Mouse (Mus musculus) C2C12 (cell line): ENCODE results near the gene Ndufaf2.

Source experiments
- CEBPB ChIP-seq: IDR thresholded peaks from one replicate; pipeline ENCODE4 v1.6.1; 2011; ENCODE audit warnings: low read depth, mild to moderate bottlenecking, control low read depth, moderate library complexity
- CTCF ChIP-seq: IDR thresholded peaks from one replicate; pipeline ENCODE4 v1.5.1; 2011; ENCODE audit not compliant: control insufficient read depth, insufficient read depth, insufficient read length
- MAX ChIP-seq: IDR thresholded peaks from one replicate; pipeline ENCODE4 v1.6.1; 2011; ENCODE audit warnings: mild to moderate bottlenecking, control low read depth
- MYOD1 ChIP-seq: IDR thresholded peaks from one replicate; pipeline ENCODE4 v1.6.1; 2011; ENCODE audit warnings: low read depth; ENCODE audit not compliant: control insufficient read depth, insufficient read length
- MYOG ChIP-seq: IDR thresholded peaks from one replicate; pipeline ENCODE4 v1.6.1; 2011; ENCODE audit not compliant: control insufficient read depth, insufficient read length; ENCODE audit errors: extremely low read depth
- USF1 ChIP-seq: IDR thresholded peaks from one replicate; pipeline ENCODE4 v1.6.1; 2011; ENCODE audit warnings: low read depth, mild to moderate bottlenecking, control low read depth, moderate library complexity

DNA sequence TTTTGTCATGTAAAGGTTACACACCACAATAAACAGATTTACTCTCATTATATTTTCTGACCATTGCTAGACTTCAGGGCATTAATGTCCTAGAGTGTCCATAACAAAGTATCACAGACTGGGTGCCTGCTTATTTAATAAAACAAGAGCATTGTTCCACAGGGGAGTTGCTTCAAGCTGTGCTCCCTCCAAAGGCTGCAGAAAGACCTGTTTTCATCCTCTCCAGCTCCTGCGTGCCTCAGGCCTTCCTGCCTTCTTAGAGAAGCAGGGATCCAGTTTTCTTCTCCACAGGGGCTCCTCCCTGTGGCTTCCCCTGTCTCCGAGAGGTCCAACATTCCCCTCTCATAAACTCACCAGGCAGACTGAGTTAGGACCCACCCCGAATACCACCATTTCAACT is 202.2 kb downstream of the Ndufaf2 start:
- TF ChIP-seq CTCF (no peak), MAX (no peak), CEBPB (no peak), MYOD1 (no peak), USF1 (no peak), MYOG (no peak)
